Mouse (Mus musculus): ENCODE measurements around the gene Gnai3. TPM values are rescaled to one million over a fixed set of nuclear protein-coding genes. Genes with fewer than 3 reads are reported as not detected.
A peak's percentile ranks its signal among the peaks of the same experiment; 100 is the strongest.

The Gnai3 gene
- polyA plus RNA-seq, 1 experiment from 2014 or later = 132 TPM

DNA sequence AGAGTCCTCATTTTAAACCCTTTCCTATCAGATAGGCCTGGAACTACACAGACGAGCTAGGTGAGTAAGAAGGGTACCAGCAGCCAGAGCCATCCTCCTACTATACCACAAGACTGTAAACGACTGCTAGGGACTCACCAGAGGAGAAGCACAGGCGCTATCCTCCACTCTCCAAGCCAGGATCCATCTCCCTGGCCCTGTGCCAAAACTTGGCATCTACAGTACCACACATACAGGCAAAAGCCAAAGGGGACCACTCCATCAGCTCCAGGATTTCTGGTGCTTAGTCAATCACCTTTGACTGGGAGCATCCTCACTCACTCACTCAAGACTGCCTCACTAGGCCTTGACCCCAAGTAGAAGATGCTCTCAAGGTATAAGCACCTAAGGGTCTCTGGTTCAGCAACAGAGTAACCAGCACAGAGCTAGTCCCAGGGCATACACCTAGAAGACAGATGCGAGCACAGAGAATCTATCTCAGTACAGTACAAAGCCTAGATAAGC lies 62.0 kb downstream of the Gnai3 start:
- Histone ChIP-seq H3K36me3 (replicated peaks; ENCODE audit: control insufficient read depth, insufficient read depth) (peaks cover 13% of the 10 kb centered on the region), H3K27ac (no peak overlapping the region), H3K27me3 (ENCODE audit: control insufficient read depth, insufficient read depth, low read length) (no peaks in the 10 kb centered on the region), H3K4me1 (replicated peaks; ENCODE audit: control insufficient read depth, insufficient read depth, low read length) (peaks cover 42% of the 10 kb centered on the region), H3K4me3 (replicated peaks; ENCODE audit: low read length) (no peak overlapping the region), H3K9me3 (ENCODE audit: control insufficient read depth, low read length) (no peaks in the 10 kb centered on the region), H3K4me2 (replicated peaks) (peak overlapping the region; percentile 92), H3K9ac (0 out of 2 replicates have a peak overlapping the region, but pooled peaks have one; percentile 69)
- ATAC-seq (ENCODE audit: low FRiP score) (no peak), DNase-seq (ENCODE audit: low spot score) (no peak)
- 68% methylated on average over 4 of the region's 4 CpGs for WGBS

DNA sequence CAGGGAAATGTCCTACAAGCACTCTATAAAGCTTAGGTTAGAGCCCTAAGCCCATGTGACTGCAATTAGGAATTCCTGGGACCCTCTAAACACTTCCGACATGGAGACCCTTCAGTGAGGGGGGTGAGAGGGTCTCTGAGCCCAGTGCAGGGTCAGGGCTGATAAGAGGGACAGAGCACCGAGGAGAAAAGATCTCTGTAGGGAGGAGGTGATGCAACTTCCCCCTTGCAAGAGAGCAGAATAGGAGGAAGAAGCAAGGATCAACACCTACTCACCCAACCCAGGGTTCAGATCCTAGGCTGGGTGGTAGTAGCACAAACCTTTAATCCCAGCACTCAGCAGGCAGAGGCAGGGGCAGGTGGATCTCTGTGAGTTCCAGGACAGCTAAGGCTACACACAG lies 62.8 kb downstream of the Gnai3 start:
- Histone ChIP-seq H3K27ac (no peak overlapping the region), H3K9ac (no peak overlapping the region), H3K4me1 (replicated peaks; ENCODE audit: control insufficient read depth, insufficient read depth, low read length) (peaks cover 42% of the 10 kb centered on the region), H3K27me3 (ENCODE audit: control insufficient read depth, insufficient read depth, low read length) (no peaks in the 10 kb centered on the region), H3K4me2 (replicated peaks) (no peak overlapping the region), H3K36me3 (replicated peaks; ENCODE audit: control insufficient read depth, insufficient read depth) (peaks cover 19% of the 10 kb centered on the region), H3K9me3 (ENCODE audit: control insufficient read depth, low read length) (no peaks in the 10 kb centered on the region), H3K4me3 (replicated peaks; ENCODE audit: low read length) (no peak overlapping the region)
- DNase-seq (ENCODE audit: low spot score) (no peak), ATAC-seq (ENCODE audit: low FRiP score) (no peak)
- WGBS = 61% methylated on average over 2 of the region's 2 CpGs

DNA sequence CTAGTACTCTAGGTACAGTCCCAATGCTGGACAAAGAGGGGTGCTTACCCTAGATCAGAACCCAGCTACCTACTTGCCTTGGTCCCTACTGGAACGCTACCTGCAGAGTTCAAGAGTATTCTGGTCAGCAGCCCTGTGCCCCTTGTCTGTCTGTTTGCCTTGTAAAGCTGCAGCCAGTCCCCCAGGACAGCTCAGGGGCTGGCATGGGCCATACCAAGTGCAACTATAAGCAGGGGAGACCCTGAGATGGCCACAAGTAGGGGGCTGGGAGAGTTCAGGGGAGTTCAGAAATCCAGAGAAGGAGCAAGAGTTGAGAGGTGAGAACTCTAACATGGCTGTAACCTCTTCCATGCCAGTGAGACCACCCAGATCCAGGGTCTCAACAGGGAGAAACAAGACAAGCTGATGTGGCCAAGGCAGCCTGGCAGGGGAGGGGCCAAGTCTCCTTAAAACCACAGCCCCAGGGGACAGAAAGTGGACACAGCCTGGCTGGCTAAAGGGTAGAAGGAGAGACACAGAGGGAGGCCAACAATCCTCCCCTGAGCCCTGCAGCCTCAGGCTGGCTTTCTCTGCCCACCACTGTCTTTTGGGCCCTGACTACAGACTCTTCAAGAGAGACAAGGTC lies 63.6 kb downstream of the Gnai3 start:
- WGBS = 79% methylated on average over 1 of the region's 1 CpGs
- H3K4me3 ChIP-seq (replicated peaks; ENCODE audit: low read length) = no peak overlapping the region
- no peak for DNase-seq (ENCODE audit: low spot score)
- H3K9ac ChIP-seq = no peak overlapping the region
- H3K4me1 ChIP-seq (replicated peaks; ENCODE audit: control insufficient read depth, insufficient read depth, low read length) = peaks cover 42% of the 10 kb centered on the region
- H3K9me3 ChIP-seq (ENCODE audit: control insufficient read depth, low read length) = no peaks in the 10 kb centered on the region
- no peaks in the 10 kb centered on the region for H3K27me3 ChIP-seq (ENCODE audit: control insufficient read depth, insufficient read depth, low read length)
- peak overlapping the region; percentile 13 for H3K4me2 ChIP-seq (replicated peaks)
- H3K36me3 ChIP-seq (replicated peaks; ENCODE audit: control insufficient read depth, insufficient read depth) = peaks cover 27% of the 10 kb centered on the region
- ATAC-seq (ENCODE audit: low FRiP score) = no peak
- no peak overlapping the region for H3K27ac ChIP-seq

DNA sequence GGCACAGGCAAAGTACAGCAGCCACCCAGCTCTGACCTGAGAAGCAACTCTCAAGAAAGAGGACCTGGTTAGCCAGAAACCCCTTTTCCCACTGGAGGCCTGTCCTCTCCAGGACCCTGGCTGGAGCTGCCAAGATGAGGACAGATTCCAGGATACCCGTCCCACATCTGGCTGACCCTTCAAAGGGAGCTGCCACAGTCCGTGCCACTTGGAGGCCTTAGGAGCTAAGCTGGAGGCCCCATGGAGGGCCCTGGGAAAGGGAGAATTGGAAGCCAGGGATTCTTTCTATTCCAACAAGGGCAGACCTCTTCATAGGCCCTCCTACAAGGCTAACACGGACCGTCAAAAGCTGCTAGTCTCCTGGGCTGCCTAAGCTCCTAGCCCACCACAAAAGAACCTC lies 64.3 kb downstream of the Gnai3 start:
- Histone ChIP-seq H3K9me3 (ENCODE audit: control insufficient read depth, low read length) (no peaks in the 10 kb centered on the region), H3K9ac (peak overlapping the region; percentile 11; the same call in 1 of the 2 replicates), H3K27me3 (ENCODE audit: control insufficient read depth, insufficient read depth, low read length) (no peaks in the 10 kb centered on the region), H3K4me2 (replicated peaks) (peak overlapping the region; percentile 13; the same call in 1 of the 2 replicates), H3K4me3 (replicated peaks; ENCODE audit: low read length) (no peak overlapping the region), H3K36me3 (replicated peaks; ENCODE audit: control insufficient read depth, insufficient read depth) (peaks cover 34% of the 10 kb centered on the region), H3K4me1 (replicated peaks; ENCODE audit: control insufficient read depth, insufficient read depth, low read length) (peaks cover 42% of the 10 kb centered on the region), H3K27ac (no peak overlapping the region)
- 62% methylated on average over 4 of the region's 4 CpGs for WGBS
- no peak for ATAC-seq (ENCODE audit: low FRiP score)
- no peak for DNase-seq (ENCODE audit: low spot score)

DNA sequence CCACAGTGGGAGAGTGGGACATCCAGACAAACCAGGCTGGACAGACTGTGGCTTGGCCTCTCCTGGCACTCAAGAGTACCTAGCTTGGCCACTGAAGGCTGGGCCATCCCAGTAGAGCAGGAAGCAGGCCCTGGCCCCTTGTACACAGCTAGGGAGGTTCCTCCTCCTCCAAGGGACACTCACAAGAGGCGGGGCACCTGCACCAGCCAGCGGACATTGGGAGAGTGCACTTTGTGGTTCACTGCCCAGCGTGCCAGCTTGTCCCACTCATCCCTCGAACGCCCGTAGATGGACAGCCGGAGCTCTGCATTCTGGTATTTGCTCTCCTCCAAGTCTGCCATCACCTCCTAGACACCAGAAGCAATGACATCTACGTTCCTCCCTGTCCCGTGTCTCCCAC lies 69.1 kb downstream of the Gnai3 start:
- peaks cover 4% of the 10 kb centered on the region for H3K4me1 ChIP-seq (replicated peaks; ENCODE audit: control insufficient read depth, insufficient read depth, low read length)
- H3K4me3 ChIP-seq (replicated peaks; ENCODE audit: low read length) = no peak overlapping the region
- ATAC-seq (ENCODE audit: low FRiP score) = no peak
- WGBS = 97% methylated on average over 9 of the region's 9 CpGs
- no peaks in the 10 kb centered on the region for H3K9me3 ChIP-seq (ENCODE audit: control insufficient read depth, low read length)
- H3K27me3 ChIP-seq (ENCODE audit: control insufficient read depth, insufficient read depth, low read length) = no peaks in the 10 kb centered on the region
- peaks cover 63% of the 10 kb centered on the region for H3K36me3 ChIP-seq (replicated peaks; ENCODE audit: control insufficient read depth, insufficient read depth)
- H3K4me2 ChIP-seq (replicated peaks) = no peak overlapping the region
- no peak overlapping the region for H3K9ac ChIP-seq
- H3K27ac ChIP-seq = no peak overlapping the region
- DNase-seq (ENCODE audit: low spot score) = no peak

DNA sequence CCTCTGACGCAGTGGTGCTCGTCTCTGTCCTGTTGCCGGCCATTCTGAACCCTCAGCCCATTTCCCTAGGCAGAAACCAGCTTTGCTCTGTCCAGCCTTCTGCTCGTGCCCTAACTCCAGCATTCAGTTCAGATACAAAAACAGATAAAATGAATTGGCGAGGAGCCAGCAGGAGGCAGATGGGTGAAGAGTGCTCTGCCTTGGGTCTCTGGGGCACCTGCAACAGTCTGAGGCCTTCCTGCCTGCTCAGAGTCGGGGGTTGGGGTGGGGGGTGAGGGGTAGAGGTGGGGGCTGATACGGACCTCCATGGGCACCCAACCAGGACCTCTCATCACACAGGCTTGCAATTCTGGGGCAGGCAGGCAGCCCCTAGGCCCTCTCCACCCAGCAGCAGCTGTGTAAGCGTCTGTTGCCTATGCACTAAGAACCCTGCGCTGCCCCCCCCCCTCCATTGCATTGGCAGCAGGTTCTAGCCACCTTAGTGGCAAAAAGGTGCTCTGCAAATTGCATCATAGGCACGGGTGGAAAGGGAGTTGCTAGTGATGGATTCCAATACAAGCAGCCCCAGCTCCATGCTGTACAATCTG lies 72.9 kb downstream of the Gnai3 start:
- ATAC-seq (ENCODE audit: low FRiP score) (0 out of 2 replicates have a peak, but pooled peaks have one; percentile 29), DNase-seq (ENCODE audit: low spot score) (no peak)
- Histone ChIP-seq H3K27me3 (ENCODE audit: control insufficient read depth, insufficient read depth, low read length) (no peaks in the 10 kb centered on the region), H3K4me3 (replicated peaks; ENCODE audit: low read length) (no peak overlapping the region), H3K4me1 (replicated peaks; ENCODE audit: control insufficient read depth, insufficient read depth, low read length) (no peaks in the 10 kb centered on the region; the same call in 1 of the 2 replicates), H3K36me3 (replicated peaks; ENCODE audit: control insufficient read depth, insufficient read depth) (peaks cover 47% of the 10 kb centered on the region), H3K4me2 (replicated peaks) (no peak overlapping the region), H3K27ac (0 out of 2 replicates have a peak overlapping the region, but pooled peaks have one; percentile 24), H3K9ac (no peak overlapping the region), H3K9me3 (ENCODE audit: control insufficient read depth, low read length) (no peaks in the 10 kb centered on the region)
- WGBS = 61% methylated on average over 10 of the region's 10 CpGs

DNA sequence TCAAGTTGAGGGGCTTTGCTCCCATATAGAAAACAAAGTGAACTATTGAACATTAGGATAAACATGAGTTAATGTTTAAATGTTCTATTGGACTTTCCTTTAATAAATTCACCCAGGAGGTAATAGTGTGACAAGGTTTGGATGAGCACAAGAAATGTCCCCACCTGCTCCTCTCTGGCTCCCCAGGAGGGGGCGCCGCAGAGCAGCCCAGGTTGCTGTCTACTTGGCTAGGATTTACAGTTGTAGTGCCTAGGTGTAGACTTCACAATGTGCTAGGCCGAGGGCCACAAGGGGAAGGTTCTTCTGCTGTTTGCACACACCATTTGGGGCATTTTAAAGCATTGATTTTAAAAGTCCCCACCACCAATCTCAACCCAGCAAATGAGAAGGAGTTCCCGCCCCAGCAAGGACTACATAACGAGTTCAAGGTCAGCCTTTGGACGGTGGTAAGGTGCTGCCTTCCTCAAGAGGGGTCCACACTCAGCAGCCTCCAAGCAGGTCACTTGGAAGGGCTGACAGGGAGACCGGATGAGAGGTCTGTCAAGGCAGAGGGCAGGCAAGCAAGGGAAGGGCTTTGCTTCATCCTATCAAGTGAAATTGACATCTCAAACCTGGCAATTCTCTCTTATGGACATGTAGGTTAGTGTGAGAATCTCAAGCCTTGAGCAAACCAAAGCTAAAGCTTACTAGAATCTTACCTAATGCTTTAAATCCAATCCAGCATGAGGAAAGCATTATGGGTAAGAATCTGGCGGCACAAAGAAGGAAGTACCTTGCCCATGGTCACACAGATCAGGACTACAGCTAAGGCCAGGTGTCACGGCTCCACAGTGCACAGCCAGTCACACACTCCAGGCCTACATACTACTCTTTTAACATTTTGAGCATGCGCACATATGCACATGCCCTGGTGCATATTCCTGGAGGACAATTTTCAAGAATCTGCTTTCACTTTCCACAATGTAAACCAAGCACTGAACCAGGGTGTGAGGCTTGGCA lies 75.4 kb downstream of the Gnai3 start:
- H3K9ac ChIP-seq = no peak overlapping the region
- 70% methylated on average over 10 of the region's 10 CpGs for WGBS
- DNase-seq (ENCODE audit: low spot score) = peak; percentile 42
- no peak for ATAC-seq (ENCODE audit: low FRiP score)
- H3K9me3 ChIP-seq (ENCODE audit: control insufficient read depth, low read length) = no peaks in the 10 kb centered on the region
- peaks cover 24% of the 10 kb centered on the region for H3K36me3 ChIP-seq (replicated peaks; ENCODE audit: control insufficient read depth, insufficient read depth)
- no peaks in the 10 kb centered on the region for H3K27me3 ChIP-seq (ENCODE audit: control insufficient read depth, insufficient read depth, low read length)
- no peaks in the 10 kb centered on the region; the same call in 1 of the 2 replicates for H3K4me1 ChIP-seq (replicated peaks; ENCODE audit: control insufficient read depth, insufficient read depth, low read length)
- no peak overlapping the region for H3K27ac ChIP-seq
- H3K4me3 ChIP-seq (replicated peaks; ENCODE audit: low read length) = no peak overlapping the region
- H3K4me2 ChIP-seq (replicated peaks) = no peak overlapping the region

DNA sequence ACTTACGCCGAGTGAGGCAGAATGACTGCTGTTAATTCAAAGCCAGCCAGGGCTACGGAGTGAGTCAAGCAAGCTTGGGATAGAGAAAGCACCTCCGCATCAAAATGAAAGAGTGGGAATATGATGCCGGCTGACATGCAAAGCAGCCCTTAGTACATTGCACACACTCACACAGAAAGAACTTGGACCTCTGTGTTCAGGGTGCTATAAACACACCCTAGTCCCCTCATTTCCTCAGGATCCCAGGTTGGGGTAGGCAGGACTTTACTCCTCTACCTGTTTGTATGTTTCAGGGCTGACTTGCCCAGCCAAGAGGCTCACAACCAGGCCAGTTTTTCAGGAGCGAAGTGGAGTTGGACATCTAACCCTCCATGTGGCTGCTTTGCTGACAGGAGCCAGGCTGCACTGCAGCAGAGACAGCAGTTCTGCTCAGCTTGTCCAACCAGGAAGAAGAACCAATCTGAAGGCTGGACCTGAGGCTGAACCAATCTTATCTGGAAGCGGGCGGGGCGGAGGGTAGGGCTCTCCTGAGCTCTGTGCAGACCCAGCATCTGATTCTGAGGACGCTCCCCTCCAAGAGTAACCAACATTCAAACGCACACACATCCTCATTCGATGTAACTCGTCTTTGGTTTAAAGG lies 76.6 kb downstream of the Gnai3 start:
- peaks cover 11% of the 10 kb centered on the region for H3K36me3 ChIP-seq (replicated peaks; ENCODE audit: control insufficient read depth, insufficient read depth)
- no peaks in the 10 kb centered on the region; the same call in 1 of the 2 replicates for H3K4me1 ChIP-seq (replicated peaks; ENCODE audit: control insufficient read depth, insufficient read depth, low read length)
- no peaks in the 10 kb centered on the region for H3K9me3 ChIP-seq (ENCODE audit: control insufficient read depth, low read length)
- no peak overlapping the region for H3K4me3 ChIP-seq (replicated peaks; ENCODE audit: low read length)
- no peak overlapping the region for H3K9ac ChIP-seq
- no peak overlapping the region for H3K4me2 ChIP-seq (replicated peaks)
- ATAC-seq (ENCODE audit: low FRiP score) (no peak), DNase-seq (ENCODE audit: low spot score) (no peak)
- no peak overlapping the region for H3K27ac ChIP-seq
- 85% methylated on average over 13 of the region's 13 CpGs for WGBS
- H3K27me3 ChIP-seq (ENCODE audit: control insufficient read depth, insufficient read depth, low read length) = no peaks in the 10 kb centered on the region

Data from hindbrain, embryonic 14.5 days (tissue).